Mouse (Mus musculus) CH12.LX (cell line): ENCODE results near the gene Meaf6. TPM values are rescaled to one million over a fixed set of nuclear protein-coding genes. Genes with fewer than 3 reads are reported as not detected.

Experiments used
- DNase-seq: peaks from one replicate; pipeline ENCODE4 v3.0.0-alpha.2; 2013; ENCODE audit errors: extremely low read depth
- H3K27ac ChIP-seq: 2 replicates; pipeline ENCODE4 v1.5.1; 2012; ENCODE audit warnings: low read depth, mild to moderate bottlenecking, control low read depth, moderate library complexity; ENCODE audit not compliant: insufficient read depth
- H3K27me3 ChIP-seq: replicated peaks from 2 replicates; pipeline ENCODE3; 2012; ENCODE audit warnings: inconsistent platforms
- H3K36me3 ChIP-seq, 2 experiments: replicated peaks in 1 of 2; 2 replicates each; pipeline versions ENCODE3 to v1.6.1; 2012; ENCODE audit warnings: inconsistent platforms in 1 of 2, low read length in 1 of 2, mild to moderate bottlenecking in 1 of 2, mixed read lengths in 1 of 2, moderate library complexity in 1 of 2; ENCODE audit not compliant: control insufficient read depth in 1 of 2, insufficient read depth in 1 of 2
- H3K4me1 ChIP-seq, 2 experiments: 2 replicates each; pipeline ENCODE4 v1.6.1; 2012; ENCODE audit warnings: inconsistent platforms in 1 of 2, moderate library complexity in 1 of 2; ENCODE audit not compliant: insufficient read depth in 2 of 2, control insufficient read depth in 1 of 2
- H3K4me2 ChIP-seq: 2 replicates; pipeline ENCODE4 v1.6.1; 2012; ENCODE audit warnings: low read depth, mild to moderate bottlenecking, control low read depth; ENCODE audit not compliant: poor library complexity, insufficient read depth, severe bottlenecking
- H3K4me3 ChIP-seq, 3 experiments: fragments of 150-350 bp in 1 of 3; sonication (generic) in 1 of 3; replicated peaks in 1 of 3; 2 replicates each; pipeline versions ENCODE3 to v1.5.1; 2011 to 2012; ENCODE audit warnings: low read depth in 2 of 3, low read length in 2 of 3, mild to moderate bottlenecking in 2 of 3, moderate library complexity in 2 of 3, control low read depth in 1 of 3, improper control_type of control experiment in 1 of 3, inconsistent platforms in 1 of 3, mixed read lengths in 1 of 3; ENCODE audit not compliant: poor library complexity in 1 of 3
- H3K79me2 ChIP-seq: replicated peaks from 2 replicates; pipeline ENCODE4 v1.6.1; 2012; ENCODE audit warnings: mild to moderate bottlenecking, moderate library complexity; ENCODE audit not compliant: control insufficient read depth, poor library complexity, insufficient read depth, severe bottlenecking; ENCODE audit errors: extremely low read depth
- H3K9ac ChIP-seq: 2 replicates; pipeline ENCODE4 v1.6.1; 2012; ENCODE audit warnings: low read depth, mild to moderate bottlenecking, control low read depth, moderate library complexity; ENCODE audit not compliant: insufficient read depth
- H3K9me3 ChIP-seq: replicated peaks from 2 replicates; pipeline ENCODE3; 2012; ENCODE audit warnings: low read length, inconsistent platforms, mixed read lengths
- BHLHE40 ChIP-seq: IDR thresholded peaks from 2 replicates; pipeline ENCODE4 v1.6.1; 2011; ENCODE audit warnings: mild to moderate bottlenecking, low read depth, low read length, improper control_type of control experiment
- CHD1 ChIP-seq: IDR thresholded peaks from 2 replicates; pipeline ENCODE4 v1.6.1; 2012; ENCODE audit warnings: low read depth, low read length, improper control_type of control experiment, inconsistent platforms
- CHD2 ChIP-seq: IDR thresholded peaks from 2 replicates; pipeline ENCODE4 v1.6.1; 2011; ENCODE audit warnings: low read length, improper control_type of control experiment
- CTCF ChIP-seq, 2 experiments: IDR thresholded peaks in 1 of 2; conservative IDR thresholded peaks in 1 of 2; 2 replicates each; pipeline ENCODE4 v1.5.1; 2011 to 2012; ENCODE audit warnings: low read depth in 2 of 2, low read length in 2 of 2, improper control_type of control experiment in 1 of 2, inconsistent platforms in 1 of 2, mild to moderate bottlenecking in 1 of 2, moderate library complexity in 1 of 2
- E2F4 ChIP-seq: IDR thresholded peaks from 2 replicates; pipeline ENCODE4 v1.6.1; 2011; ENCODE audit warnings: low read depth, low read length, improper control_type of control experiment; ENCODE audit not compliant: insufficient replicate concordance
- EP300 ChIP-seq: IDR thresholded peaks from 2 replicates; pipeline ENCODE4 v1.6.1; 2011; ENCODE audit warnings: low read length, improper control_type of control experiment
- ETS1 ChIP-seq: conservative IDR thresholded peaks from 2 replicates; pipeline ENCODE4 v1.6.1; 2012; ENCODE audit warnings: low read depth, mild to moderate bottlenecking, inconsistent platforms, low read length, improper control_type of control experiment, moderate library complexity
- GABPA ChIP-seq: IDR thresholded peaks from 2 replicates; pipeline ENCODE4 v1.6.1; 2012; ENCODE audit warnings: low read depth, low read length, improper control_type of control experiment, inconsistent platforms; ENCODE audit not compliant: insufficient replicate concordance
- IRF4 ChIP-seq: IDR thresholded peaks from 2 replicates; pipeline ENCODE4 v1.6.1; 2014; ENCODE audit warnings: low read depth, mild to moderate bottlenecking, inconsistent platforms, low read length, improper control_type of control experiment
- JUND ChIP-seq: conservative IDR thresholded peaks from 2 replicates; pipeline ENCODE4 v1.6.1; 2011; ENCODE audit warnings: low read depth, low read length, improper control_type of control experiment
- KAT2A ChIP-seq: IDR thresholded peaks from 2 replicates; pipeline ENCODE4 v1.6.1; 2012; ENCODE audit warnings: low read length, improper control_type of control experiment, inconsistent platforms; ENCODE audit not compliant: insufficient replicate concordance
- MAFK ChIP-seq: IDR thresholded peaks from 2 replicates; pipeline ENCODE4 v1.6.1; 2011; ENCODE audit warnings: low read length, improper control_type of control experiment; ENCODE audit not compliant: insufficient replicate concordance
- MAX ChIP-seq: IDR thresholded peaks from 2 replicates; pipeline ENCODE4 v1.6.1; 2011; ENCODE audit warnings: low read length, improper control_type of control experiment
- MAZ ChIP-seq: IDR thresholded peaks from 2 replicates; pipeline ENCODE4 v1.6.1; 2012; ENCODE audit warnings: low read depth, mild to moderate bottlenecking, inconsistent platforms, low read length, improper control_type of control experiment, moderate library complexity
- MEF2A ChIP-seq: IDR thresholded peaks from 2 replicates; pipeline ENCODE4 v1.6.1; 2014; ENCODE audit warnings: low read depth, mild to moderate bottlenecking, inconsistent platforms, low read length, improper control_type of control experiment, borderline replicate concordance
- MXI1 ChIP-seq: IDR thresholded peaks from 2 replicates; pipeline ENCODE4 v1.6.1; 2011; ENCODE audit warnings: mild to moderate bottlenecking, low read depth, low read length, improper control_type of control experiment
- MYC ChIP-seq: IDR thresholded peaks from 2 replicates; pipeline ENCODE4 v1.6.1; 2011; ENCODE audit warnings: low read depth, mild to moderate bottlenecking, improper control_type of control experiment, low read length
- NELFE ChIP-seq: IDR thresholded peaks from 2 replicates; pipeline ENCODE4 v1.6.1; 2011; ENCODE audit warnings: low read depth, low read length, improper control_type of control experiment
- NRF1 ChIP-seq: IDR thresholded peaks from 2 replicates; pipeline ENCODE4 v1.6.1; 2014; ENCODE audit warnings: low read depth, mild to moderate bottlenecking, inconsistent platforms, low read length, improper control_type of control experiment, moderate library complexity
- PAX5 ChIP-seq: IDR thresholded peaks from 2 replicates; pipeline ENCODE4 v1.6.1; 2012; ENCODE audit warnings: low read length, inconsistent platforms, mixed read lengths
- POLR2A ChIP-seq: IDR thresholded peaks from 2 replicates; pipeline ENCODE4 v1.6.1; 2011; ENCODE audit warnings: low read depth, mild to moderate bottlenecking, improper control_type of control experiment, low read length
- POLR2AphosphoS2 ChIP-seq: IDR thresholded peaks from 2 replicates; pipeline ENCODE4 v1.6.1; 2011; ENCODE audit warnings: low read depth, low read length, improper control_type of control experiment
- RAD21 ChIP-seq: IDR thresholded peaks from 2 replicates; pipeline ENCODE4 v1.6.1; 2011; ENCODE audit warnings: low read depth, mild to moderate bottlenecking, low read length, improper control_type of control experiment, moderate library complexity
- SIN3A ChIP-seq: IDR thresholded peaks from 2 replicates; pipeline ENCODE4 v1.6.1; 2012; ENCODE audit warnings: low read length, improper control_type of control experiment, inconsistent platforms
- SMC3 ChIP-seq: IDR thresholded peaks from 2 replicates; pipeline ENCODE4 v1.6.1; 2011; ENCODE audit warnings: low read depth, low read length, improper control_type of control experiment
- TBP ChIP-seq: conservative IDR thresholded peaks from 2 replicates; pipeline ENCODE4 v1.6.1; 2011; ENCODE audit warnings: low read depth, low read length, improper control_type of control experiment
- TCF12 ChIP-seq: IDR thresholded peaks from 2 replicates; pipeline ENCODE4 v1.6.1; 2014; ENCODE audit warnings: low read depth, mild to moderate bottlenecking, inconsistent platforms, low read length, improper control_type of control experiment
- USF2 ChIP-seq: conservative IDR thresholded peaks from 2 replicates; pipeline ENCODE4 v1.6.1; 2011; ENCODE audit warnings: low read depth, low read length, improper control_type of control experiment
- ZC3H11A ChIP-seq: IDR thresholded peaks from 2 replicates; pipeline ENCODE4 v1.6.1; 2012; ENCODE audit warnings: low read depth, mild to moderate bottlenecking, inconsistent platforms, low read length, improper control_type of control experiment
- ZMIZ1 ChIP-seq: IDR thresholded peaks from 2 replicates; pipeline ENCODE4 v1.6.1; 2012; ENCODE audit warnings: low read depth, mild to moderate bottlenecking, inconsistent platforms, low read length, improper control_type of control experiment
- ZNF384 ChIP-seq: IDR thresholded peaks from 2 replicates; pipeline ENCODE4 v1.6.1; 2012; ENCODE audit warnings: low read depth, low read length, improper control_type of control experiment, inconsistent platforms
- dilution Hi-C: fragments of 300-500 bp; cut with MboI; formaldehyde crosslinking; loops from 2 replicates; pipeline ENCODE4 v1.14.3; 2020; ENCODE audit warnings: low sequenced_read_pairs; ENCODE audit not compliant: extremely low pct_unique_long_range_greater_than_20kb, extremely low pct_ligation_motif_present
- in situ Hi-C: fragments of 300-500 bp; cut with MboI; formaldehyde crosslinking; loops from 3 replicates; pipeline ENCODE4 v1.14.3; 2019; ENCODE audit warnings: low sequenced_read_pairs, low pct_ligation_motif_present, low pct_unique_long_range_greater_than_20kb, mixed read lengths
- polyA plus RNA-seq: library from polyadenylated mRNA; unstranded; fragments of >175 nt; gene quantifications from 2 replicates; pipeline ENCODE4 v1.2.1, GENCODE M21; 2012; ENCODE audit warnings: low read depth; ENCODE audit not compliant: insufficient read length
- total RNA-seq, 2 experiments: library from RNA; depleted of rRNA; stranded (reverse); fragments of 300-350 nt in 1 of 2; fragments of >200 nt in 1 of 2; gene quantifications; 2 replicates each; pipeline ENCODE4 v1.2.3; 2012 to 2014

Meaf6 gene
- total and polyA plus RNA-seq, 3 experiments = 26.4 to 52.8 (median 29.3) TPM

GRCm38 (mm10) chr4:125123279-125123671 is 38.3 kb downstream of the Meaf6 start:
- Histone ChIP-seq H3K4me3 (peak overlapping the region; percentile 44 to 61 (median 58)), H3K27me3 (peaks cover under 1% of the 10 kb centered on the region), H3K4me1 (peaks cover 28 to 67% of the 10 kb centered on the region in 2 experiments), H3K27ac (peak overlapping the region; percentile 96), H3K4me2 (peak overlapping the region; percentile 76), H3K36me3 (peaks cover 46 to 69% of the 10 kb centered on the region in 2 experiments), H3K9me3 (no peaks in the 10 kb centered on the region), H3K9ac (peak overlapping the region; percentile 64), H3K79me2 (peaks cover 40% of the 10 kb centered on the region)
- TF ChIP-seq MAX (no peak), ETS1 (peak; percentile 2; the same call in 1 of the 2 replicates)
- in situ Hi-C loops (no loop called here), dilution Hi-C loops (no loop called here)
- no peak for DNase-seq

GRCm38 (mm10) chr4:125124424-125125209 is 39.7 kb downstream of the Meaf6 start:
- peaks cover 3% of the 10 kb centered on the region for H3K27me3 ChIP-seq
- DNase-seq = peak; percentile 97
- H3K27ac ChIP-seq = peak overlapping the region; percentile 98
- peaks cover 34 to 57% of the 10 kb centered on the region in 2 experiments for H3K36me3 ChIP-seq
- dilution Hi-C loops = no loop called here
- H3K4me2 ChIP-seq = peak overlapping the region; percentile 95
- in situ Hi-C loops = no loop called here
- no peaks in the 10 kb centered on the region for H3K9me3 ChIP-seq
- peaks cover 40% of the 10 kb centered on the region for H3K79me2 ChIP-seq
- H3K9ac ChIP-seq = peak overlapping the region; percentile 69
- peak overlapping the region; percentile 82 to 97 (median 83) for H3K4me3 ChIP-seq
- peaks cover 29 to 56% of the 10 kb centered on the region in 2 experiments for H3K4me1 ChIP-seq
- peak; percentile 53; the same call in 1 of the 2 replicates for TF ChIP-seq ZMIZ1
- peak; percentile 90 for TF ChIP-seq EP300
- TF ChIP-seq CTCF (conservative IDR thresholded peaks at IDR 0.05 in 1 of 2, IDR thresholded peaks at IDR 0.05 in 1 of 2; ENCODE audit: low read depth in 2 of 2, low read length in 2 of 2) = no peak
- TF ChIP-seq NRF1 = no peak; the same call in none of the 2 replicates
- TF ChIP-seq SMC3 = no peak; the same call in 1 of the 2 replicates
- TF ChIP-seq SIN3A = peak; percentile 97
- peak; percentile 72 for TF ChIP-seq TBP
- no peak for TF ChIP-seq USF2
- TF ChIP-seq MAZ = peak; percentile 99
- no peak for TF ChIP-seq PAX5
- TF ChIP-seq CHD2 = peak; percentile 88
- peak; percentile 93 for TF ChIP-seq MEF2A
- peak; percentile 70; the same call in 1 of the 2 replicates for TF ChIP-seq POLR2A
- TF ChIP-seq GABPA = no peak
- TF ChIP-seq JUND = peak; percentile 35; the same call in 1 of the 2 replicates
- no peak for TF ChIP-seq RAD21
- peak; percentile 50; the same call in 1 of the 2 replicates for TF ChIP-seq NELFE
- TF ChIP-seq BHLHE40 = peak; percentile 83
- no peak for TF ChIP-seq ZC3H11A
- peak; percentile 98 for TF ChIP-seq MYC
- TF ChIP-seq ZNF384 = no peak; the same call in 1 of the 2 replicates
- TF ChIP-seq CHD1 = peak; percentile 36; the same call in 1 of the 2 replicates
- TF ChIP-seq MXI1 = peak; percentile 91
- TF ChIP-seq TCF12 = peak; percentile 99
- peak; percentile 46; the same call in 1 of the 2 replicates for TF ChIP-seq POLR2AphosphoS2
- 0 out of 2 replicates have a peak, but pooled peaks have one; percentile 15 for TF ChIP-seq KAT2A
- no peak for TF ChIP-seq MAFK
- TF ChIP-seq E2F4 = no peak; the same call in 1 of the 2 replicates
- TF ChIP-seq IRF4 = peak; percentile 82
